Mouse (Mus musculus) gastrocnemius, postnatal 25 days (tissue): ENCODE data around the gene Btbd17. TPM values are rescaled to one million over a fixed set of nuclear protein-coding genes. Genes with fewer than 3 reads are reported as not detected.

Experiments
- DNase-seq: peaks from one replicate; pipeline ENCODE4 v3.0.0; 2022
- total RNA-seq, 2 experiments: library from RNA; stranded (reverse); gene quantifications; 1 replicate in 1 of 2; 2 replicates in 1 of 2; pipeline ENCODE4 v1.2.3; 2021

Gene Btbd17
- total RNA-seq, 2 experiments from 2014 or later = not detected

DNA sequence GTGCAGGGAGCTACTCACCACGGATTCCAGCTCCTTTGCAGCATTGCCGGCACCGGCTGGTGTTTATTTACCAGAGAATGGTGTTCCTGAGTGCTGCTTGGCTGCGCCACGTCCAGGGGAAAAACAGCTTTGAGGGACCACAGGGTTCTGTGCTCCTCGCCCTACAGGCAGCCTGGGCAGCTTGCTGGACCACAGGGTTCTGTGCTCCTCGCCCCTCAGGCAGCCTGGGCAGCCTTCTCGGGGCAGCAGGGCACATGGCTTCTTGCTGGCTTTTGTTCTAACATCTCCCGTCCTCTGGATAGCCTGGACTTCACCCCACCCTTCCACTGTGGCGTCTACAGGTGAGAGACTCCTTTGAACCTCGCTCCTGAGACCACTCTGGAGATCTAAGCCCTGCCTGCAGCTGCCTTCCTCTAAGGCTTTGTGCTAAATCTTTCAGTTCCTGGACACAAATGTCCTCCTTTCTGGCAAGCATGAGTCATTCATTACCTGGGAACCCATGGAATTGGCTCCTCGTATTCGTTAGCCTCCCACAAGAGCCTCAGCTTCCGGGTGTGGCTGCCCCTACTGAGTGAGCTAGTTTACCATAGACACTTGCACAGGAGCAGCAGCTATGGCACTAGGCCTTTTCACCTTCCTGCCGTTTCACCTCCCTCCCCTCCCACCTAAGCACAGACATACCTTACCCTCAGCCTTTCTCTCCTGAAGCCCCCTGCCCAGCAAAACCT, 7.0 kb upstream of the Btbd17 start:
- no peak for DNase-seq

DNA sequence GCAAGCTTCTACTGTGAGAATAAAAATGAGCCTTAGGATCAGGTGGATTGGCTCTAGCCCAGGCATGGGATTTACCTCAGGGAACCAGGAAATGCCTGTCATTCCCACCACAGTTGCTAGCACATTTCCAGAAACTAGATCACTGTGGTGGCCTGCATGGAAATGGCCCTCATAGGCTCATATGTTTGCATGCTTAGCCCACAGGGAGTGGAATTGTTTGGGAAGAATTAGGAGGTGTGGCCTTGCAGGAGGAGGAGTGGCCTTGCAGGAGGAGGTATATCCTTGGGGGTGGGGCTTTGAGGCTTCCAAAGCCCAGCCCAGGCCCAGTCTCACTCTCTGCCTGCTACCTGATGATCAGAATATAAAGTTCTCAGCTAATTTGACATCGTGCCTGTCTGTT, 6.2 kb upstream of the Btbd17 start:
- no peak for DNase-seq

DNA sequence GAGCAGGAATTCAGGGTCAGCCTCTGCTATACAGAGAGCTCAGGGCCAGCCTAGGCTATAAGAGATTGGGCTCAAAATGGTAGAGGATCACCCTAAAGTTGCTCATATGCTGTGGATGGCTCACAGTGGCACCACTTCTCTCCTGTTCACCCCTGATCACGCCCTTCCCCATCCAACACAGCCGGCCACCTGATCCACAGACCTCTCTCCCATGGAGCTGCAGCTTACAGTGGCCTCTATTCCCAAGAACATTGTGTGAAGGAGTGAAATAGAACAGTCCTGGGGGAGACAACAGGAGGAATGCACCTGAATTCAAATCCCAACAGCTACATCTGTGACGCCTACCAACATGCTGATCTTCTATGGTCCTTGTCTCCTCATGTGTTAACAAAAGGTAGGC, 2.9 kb upstream of the Btbd17 start, which contains the start of gene Gpr142:
Gene Gpr142, plus strand, starts transcription at position 301 of the 400 bp plus-strand sequence.
- no peak for DNase-seq

DNA sequence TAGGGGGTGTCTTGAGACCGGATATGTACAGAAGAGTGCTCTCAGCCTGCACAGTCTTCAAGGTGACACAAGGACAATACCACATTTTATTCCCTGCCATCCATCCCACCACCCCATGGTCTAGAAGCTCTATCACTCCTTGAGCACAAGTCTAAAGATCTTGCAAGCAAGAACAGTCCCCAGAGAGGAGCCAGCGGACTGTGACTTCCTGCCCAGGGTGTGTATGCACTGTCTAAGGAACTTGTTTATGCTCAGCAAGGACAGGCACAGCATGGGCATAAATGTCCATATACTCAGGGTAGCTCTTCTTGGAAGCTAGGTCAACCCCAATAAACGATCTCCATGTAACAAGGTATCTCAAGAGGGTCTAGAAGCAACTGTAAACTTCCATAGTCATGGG, 2.2 kb upstream of the Btbd17 start:
- no peak for DNase-seq

DNA sequence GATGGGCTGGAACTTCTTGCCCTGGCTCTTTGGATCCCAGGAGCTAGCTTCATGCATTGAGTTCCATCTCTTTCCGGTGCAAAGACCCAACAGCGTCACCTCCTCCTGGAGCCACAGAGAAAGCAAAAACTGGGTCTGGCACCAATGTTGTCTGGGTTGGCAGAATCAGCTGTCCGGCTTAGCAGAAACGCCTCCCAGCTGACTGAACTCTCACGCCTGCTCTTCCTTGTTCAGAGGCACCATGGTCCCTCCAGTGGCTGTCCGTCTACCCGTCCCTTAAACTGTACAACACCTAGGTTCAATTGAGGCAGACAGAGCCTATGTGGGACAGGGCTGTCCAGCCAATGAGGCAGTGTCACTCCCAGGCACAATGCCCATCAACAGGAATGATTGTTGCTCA, 1.4 kb upstream of the Btbd17 start:
- no peak for DNase-seq

DNA sequence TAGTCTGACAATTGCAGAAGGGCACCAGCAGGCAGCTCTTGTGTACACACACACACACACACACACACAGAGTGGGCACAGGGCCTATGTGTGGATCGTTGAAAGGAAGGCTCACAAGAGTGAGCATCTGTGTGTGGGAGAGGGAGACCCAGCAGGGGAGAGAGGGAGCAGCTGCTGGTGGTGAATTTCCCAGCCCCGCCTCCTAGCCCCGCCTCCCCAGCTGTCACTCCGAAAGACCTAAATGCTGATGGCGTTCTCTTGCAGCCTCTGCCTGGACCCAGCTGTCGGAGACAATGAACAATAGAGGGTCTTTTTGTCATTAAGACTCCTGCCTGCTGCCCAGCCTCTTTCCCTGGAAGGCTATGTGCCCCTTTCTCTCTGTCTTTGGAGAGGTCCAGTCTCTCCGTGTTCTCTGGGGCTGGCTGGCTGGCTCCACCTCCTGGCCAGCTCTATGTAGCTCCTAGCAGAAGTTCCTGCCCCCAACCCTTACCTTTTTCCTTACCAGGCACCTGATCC, 456 bp downstream of the Btbd17 start:
- DNase-seq = peak; percentile 50

DNA sequence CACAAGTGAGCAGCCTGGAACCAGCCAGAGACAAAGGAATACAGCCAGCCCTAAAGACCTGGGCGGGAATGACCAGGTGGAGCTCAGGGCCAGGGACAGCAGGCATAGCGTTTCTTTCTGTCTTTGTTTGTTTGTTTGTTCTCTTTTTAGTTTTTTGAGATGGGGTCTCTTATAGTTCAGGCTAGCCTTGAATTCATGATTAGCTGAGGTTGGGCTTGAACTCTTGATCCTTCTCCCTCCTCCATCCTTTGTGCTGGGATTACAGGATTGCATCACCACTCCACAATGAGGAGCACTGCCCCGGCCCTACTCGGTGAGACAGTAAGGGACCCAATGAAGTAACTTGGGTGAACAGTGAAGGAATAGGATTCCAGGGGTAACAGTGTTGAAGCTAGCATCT, 1.1 kb downstream of the Btbd17 start:
- DNase-seq = no peak

DNA sequence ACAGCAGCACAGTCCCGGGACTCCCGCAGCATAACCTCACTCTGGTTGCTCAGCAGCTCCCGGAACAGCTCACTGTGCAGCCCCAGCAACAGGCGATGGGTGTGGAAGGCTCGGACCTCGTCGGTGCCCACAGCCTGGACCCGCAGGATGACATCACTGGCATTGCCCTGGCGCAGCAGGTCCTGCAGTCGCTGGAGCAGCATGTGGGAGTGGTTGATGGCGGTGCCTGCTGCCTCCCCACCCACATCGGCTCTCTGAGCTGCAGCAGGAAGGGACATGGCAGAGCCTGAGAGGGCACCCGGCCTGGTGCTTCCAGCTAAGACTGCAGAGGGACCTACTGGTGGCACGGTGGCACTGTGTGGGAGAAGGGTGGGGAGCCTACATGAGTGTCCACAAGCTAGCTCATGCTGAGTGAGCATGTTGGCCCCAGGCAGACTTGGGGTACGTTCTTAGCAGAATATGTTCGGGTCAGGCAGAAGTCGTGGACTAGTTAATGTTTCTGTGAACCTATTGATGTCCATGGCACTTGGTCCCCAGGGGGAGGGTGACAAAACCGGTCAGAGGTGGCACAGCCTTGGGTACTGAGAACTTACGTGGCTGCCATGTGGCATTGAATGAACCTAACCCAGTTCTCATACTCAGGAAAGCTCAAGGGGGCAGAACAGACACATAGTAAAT, 1.7 kb downstream of the Btbd17 start:
- DNase-seq = no peak

DNA sequence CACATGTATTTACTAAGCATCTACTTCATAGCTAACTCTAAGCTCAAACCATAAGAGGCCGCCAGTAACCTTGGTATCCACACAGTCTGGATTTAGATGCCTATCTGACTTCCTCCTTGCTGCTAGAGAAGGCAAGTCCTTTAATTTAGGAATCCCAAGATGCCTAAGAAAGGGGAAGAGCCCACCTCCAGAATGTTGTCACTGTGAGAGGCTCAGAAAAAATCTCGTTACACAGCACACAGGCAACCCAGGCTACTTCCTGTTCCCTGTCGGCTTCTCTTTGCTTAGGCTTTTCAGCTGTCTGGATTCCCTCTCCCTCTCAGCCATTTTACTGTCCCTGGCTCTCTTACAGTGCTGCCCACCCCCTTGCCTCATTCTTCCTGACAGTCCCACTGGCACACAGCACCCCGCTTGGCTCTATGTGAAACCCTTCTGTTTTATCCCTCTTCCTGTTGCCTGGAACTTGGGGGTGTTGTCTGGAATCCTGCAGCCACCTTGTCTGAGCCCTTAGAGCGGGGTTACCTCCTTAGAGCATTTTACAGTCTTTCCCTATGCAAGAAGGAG, 2.7 kb downstream of the Btbd17 start:
- no peak for DNase-seq

DNA sequence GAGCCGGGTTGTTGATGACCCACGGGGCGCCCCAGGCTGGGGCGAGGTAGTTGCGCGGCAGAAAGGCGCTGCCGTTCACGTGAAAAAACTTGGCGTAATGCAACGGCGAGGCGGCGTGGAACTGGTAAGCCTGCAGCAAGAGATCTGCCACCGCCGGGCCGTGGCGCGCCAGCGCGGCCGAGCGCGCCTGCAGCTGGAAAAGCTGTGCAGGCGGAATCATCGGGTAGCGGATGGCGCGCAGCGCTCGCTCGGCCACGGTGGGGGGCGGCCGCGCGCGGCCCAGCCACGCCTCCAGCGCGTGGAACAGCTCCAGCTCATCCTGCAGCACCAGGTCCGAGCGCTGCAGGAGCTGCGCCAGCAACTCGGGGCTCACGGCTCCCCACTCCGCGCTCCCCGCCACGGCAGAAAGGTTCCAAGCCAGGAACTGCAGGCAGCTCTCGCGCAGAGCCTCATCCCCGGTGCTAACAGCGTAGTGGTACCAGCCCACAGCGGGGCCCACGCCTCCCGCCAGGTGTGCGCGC, 3.8 kb downstream of the Btbd17 start:
- DNase-seq = no peak

DNA sequence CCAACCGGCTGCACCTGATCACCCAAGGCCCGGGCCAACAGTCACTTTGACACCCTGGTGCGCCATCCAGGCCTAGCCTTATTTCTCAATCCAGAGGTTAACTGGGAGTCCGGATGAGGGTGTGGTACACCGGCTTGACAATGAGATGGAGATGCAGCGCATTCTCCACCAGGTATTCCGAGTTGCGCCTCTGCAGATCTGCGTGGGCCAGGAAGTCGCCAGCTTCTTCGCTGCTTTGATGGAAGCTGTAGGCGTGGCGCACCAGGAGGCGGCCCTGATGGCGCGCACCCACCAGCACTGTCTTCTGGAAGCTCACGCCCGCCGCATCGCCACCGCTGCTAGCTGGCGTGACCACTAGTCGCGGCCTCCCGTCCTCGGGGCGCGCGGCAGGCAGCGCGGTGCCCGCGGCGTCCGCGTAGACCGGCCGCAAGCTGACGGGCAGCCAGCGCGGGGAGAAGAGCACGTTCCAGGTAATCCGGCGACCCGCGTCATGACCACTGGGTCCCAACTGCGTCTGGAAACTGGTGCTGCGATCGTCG, 4.3 kb downstream of the Btbd17 start:
- no peak for DNase-seq

DNA sequence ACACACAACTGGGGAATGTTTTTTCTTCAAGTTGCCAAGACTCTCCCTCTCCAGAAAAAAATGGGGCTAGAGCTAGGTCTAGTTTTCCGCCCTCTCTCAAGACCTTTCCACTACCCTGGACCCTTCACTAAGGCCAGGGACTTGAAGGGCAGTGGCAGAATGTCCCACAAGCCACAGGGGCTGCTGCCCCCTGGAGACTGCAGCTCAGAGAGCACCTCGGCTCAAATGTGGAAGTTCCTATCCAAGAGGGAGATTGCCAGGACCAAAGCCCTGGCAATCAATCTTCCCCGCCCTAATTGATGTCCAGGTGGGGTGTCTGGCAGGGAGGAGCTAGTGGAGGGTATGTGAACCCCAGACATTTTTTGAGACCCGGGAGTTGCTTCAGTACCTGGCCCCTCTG, 4.9 kb downstream of the Btbd17 start:
- no peak for DNase-seq

DNA sequence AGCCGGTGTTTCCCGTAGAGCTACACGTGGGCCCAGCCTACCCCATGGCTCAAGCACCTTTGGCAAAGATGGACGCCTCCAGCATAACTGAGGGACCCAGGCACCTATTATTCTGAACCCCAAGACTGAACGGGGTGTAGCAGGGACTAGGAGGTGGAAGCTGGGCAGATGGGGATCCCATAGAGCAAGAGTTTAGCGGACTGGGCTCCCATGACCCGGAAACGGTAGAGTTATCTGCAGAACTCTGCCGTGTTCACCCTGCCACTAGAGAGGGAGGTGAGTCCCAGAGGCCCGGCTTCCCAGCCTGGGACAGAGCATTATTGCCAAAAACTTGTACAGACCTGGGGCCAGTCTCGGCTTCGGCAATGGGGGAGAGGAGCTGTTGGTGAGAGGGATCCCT, 5.6 kb downstream of the Btbd17 start:
- DNase-seq = no peak

DNA sequence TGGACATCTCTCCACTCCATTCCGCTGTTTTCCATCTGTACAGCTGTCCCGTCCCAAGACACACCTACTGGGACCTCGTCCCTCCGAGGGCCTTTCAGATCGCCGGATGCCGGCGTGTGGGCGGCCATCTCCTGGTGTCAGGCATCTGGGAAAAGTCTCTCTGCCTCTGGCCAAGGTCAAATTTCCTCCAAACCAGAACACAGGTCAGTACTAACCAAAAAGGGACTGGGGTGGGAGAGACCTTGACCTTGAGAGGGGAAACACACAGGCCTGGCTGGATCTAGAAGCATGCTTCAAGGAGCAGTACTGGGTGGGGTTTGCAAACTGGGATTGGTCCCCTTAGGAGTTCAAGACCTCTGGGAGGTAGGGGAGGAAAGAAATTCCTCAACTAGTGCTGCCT, 6.0 kb downstream of the Btbd17 start:
- no peak for DNase-seq

DNA sequence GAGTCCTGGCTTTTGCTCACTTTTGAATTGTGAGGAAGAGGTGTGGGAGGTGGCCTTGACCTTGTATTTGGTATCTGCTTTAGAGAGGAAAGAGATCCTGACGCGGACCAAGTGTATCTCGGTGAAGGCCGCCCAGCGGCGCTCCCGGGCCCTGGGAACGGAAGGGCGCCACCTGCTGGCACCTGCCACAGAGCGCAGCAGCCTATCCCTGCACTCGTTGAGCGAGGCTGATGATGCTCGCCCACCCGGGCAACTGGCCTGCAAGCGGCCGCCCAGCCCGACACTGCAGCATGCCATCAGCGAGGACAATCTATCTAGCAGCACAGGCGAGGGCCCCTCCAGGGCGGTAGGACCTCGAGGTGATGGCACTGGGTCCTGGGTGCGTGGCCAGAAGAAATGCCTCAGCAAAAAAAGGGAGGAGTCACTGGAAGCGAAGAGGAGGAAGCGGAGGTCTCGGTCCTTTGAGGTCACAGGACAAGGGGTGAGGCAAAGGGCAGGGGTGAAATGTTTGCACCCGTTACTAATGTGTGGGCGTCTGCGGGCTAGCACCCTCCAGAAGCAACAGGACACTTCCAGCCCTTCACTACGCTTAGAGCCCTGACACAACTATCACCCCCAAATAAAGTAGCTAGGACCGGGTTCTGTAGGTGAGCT, 6.6 kb downstream of the Btbd17 start:
- peak; percentile 74 for DNase-seq

DNA sequence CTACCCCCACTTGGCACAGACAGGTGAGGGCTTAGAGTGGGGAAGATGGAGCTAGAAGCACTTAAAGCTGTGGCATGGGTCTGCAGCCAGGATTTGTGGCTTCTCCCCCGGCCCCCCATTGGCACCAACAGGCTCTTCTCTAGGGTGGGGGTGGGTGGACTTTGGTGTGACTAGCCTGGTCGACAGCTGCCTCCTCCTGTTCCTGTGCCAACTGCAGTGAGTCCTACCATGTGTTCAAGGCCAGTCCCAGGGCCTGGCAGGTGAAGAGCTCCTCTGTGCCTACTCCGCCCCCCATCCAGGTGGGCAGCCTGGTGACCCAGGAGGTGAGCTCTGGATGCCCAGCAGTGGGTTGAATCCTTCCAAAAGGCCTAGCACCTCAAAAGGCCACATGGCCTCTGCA, 8.1 kb downstream of the Btbd17 start:
- DNase-seq = no peak

DNA sequence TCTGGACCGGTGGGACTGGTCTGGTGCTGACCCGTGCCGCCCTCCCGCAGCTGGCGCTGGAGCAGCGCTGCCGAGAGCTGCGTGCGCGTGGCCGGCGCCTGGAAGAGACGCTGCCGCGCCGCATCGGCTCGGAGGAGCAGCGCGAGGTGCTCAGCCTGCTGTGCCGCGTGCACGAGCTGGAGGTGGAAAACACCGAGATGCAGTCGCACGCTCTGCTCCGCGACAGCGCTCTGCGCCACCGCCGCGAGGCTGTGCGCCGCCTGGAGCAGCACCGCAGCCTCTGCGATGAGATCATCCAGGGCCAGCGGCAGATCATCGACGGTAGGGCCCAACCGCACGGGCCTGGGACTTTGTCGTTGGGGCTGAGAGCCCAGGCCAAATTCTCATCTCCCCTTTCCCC, 9.4 kb downstream of the Btbd17 start:
- DNase-seq = no peak

DNA sequence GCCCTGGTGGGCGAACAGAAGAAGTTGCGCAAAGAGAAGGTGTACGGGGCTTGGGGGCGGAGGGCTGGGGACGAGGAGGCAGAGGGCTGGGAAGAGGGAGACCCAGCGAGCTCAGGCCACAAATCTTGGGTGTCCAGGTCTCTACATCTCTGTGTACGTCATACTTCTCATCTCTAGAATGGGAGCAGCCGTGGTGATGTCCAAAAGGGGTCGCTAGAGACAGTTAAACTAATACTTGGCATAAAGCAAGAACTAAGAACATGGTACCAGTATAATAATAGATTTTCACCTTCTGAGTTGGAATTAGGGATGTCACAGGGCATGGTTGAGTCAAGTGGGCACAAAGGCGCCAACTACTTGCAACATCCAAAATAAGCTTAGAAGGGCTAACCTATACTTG, 9.9 kb downstream of the Btbd17 start:
- no peak for DNase-seq

DNA sequence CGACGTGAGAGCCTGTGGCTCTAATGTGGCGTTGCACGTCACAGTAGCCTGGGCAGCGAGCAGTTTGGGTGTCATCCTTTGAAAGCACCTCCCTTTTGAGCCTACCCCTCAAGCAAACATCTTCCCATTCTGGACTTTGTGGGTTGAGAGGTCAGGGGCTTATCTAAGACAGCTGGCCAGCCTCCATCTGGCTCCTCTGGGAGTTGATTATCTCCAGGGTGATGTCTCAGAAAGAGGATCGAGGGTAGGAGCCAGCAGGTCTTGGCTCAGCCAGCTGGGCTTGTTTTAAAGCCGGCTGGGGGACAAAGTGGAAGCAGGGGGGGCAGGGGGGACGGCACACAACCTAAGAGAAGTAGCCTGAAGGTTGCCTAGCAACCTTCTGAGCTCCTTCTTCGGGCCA, 15.7 kb downstream of the Btbd17 start:
- no peak for DNase-seq

DNA sequence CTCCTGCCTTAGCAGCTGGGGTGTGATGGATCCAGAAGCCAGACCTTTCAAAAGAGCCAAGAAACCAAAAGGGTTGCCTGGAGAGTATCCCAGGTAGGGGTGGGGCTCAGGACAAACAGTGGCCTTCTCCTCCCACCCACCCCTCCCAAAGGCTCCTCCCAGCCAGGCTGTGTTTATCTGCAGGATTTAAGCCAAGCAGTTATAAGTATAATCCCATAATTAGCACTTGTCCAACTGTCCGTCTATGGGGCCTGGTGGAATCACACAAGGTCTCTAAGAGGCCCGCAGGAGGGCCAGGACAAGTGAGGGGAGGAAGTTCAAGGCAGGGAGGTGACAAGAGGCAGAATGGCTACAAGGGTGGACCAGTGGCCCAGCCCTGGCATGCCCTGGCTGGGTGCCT, 23.8 kb downstream of the Btbd17 start:
- DNase-seq = no peak

DNA sequence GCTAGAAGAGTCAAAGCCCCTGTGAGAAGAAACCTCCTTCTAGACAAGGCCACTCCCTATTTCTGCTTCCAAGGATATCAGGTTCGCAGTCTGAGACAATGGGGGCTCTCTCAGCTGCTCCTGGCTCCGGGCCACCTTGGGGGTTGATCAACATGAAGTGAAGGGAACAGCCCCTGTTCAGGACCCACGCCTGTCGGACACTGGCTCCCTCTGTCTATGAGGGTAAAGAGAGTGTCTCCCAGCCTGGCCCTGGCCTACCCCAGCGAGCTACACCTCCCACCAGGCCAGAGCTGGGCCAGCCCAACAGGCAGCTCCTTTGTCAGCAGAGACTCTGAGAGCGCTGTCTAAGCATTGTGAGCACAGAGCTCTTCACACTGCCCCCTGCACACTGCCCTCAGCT, 25.8 kb downstream of the Btbd17 start:
- no peak for DNase-seq
